Mouse (Mus musculus): ENCODE data around the gene Arntl.

DNA sequence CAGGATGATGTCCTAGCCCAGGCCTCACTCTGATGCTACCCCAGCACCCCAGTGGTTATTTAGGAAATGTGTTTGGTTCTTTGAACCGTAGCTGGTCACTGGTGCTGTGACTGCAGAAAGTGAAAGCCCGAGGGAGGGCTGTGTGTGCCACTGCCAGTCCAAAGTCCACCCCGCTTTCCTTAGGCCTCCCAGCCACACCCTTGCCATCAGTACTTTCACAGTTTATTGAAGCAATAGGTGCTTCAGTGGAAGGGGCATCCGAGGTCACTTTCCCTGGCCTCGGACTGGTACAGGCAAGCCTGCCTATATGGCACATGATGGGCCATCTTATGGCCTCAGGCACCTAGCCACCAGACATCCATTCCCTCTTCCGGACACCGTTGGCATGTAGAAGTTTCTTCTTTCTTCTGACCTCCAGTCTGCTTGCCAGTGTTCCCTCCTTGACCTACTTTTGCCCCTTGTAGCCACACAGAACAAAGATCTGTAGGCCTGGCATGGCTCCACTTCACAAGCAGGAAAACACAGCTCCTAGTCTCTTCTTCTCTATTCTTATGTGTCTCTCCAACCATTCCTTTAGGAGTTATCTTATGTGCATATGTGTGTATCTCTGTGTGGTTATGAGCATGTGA is 46.6 kb downstream of the Arntl start:
- TF ChIP-seq CTCF (IDR thresholded peaks at IDR 0.05; ENCODE audit: low read depth), result no peak
- no peak for TF ChIP-seq EP300 (IDR thresholded peaks at IDR 0.05; ENCODE audit: low read depth)

Measured in liver, embryonic 14.5 days (tissue).